Mouse (Mus musculus) left cerebral cortex, postnatal 25 days (tissue): ENCODE measurements around the gene Sh3gl3. TPM values are rescaled to one million over a fixed set of nuclear protein-coding genes. Genes with fewer than 3 reads are reported as not detected.

Experiments used
- DNase-seq, 2 experiments: peaks; one replicate each; pipeline ENCODE4 v3.0.0; 2022; ENCODE audit warnings: low spot score in 2 of 2, mixed read lengths in 1 of 2
- intact Hi-C: fragments of 180-260 bp; cut with DNase I; formaldehyde crosslinking; loops from one replicate; pipeline ENCODE4 v1.15.1; 2025
- total RNA-seq, 2 experiments: library from RNA; stranded (reverse); gene quantifications; 2 replicates each; pipeline ENCODE4 v1.2.3; 2021

The Sh3gl3 gene
- total RNA-seq = 10 to 100 TPM; 50.8 to 58.9 TPM

- intact Hi-C loops = no loop called here
Measured at GRCm38 (mm10) chr7:82173540-82173939, at the start of gene Sh3gl3. TSS of gene Sh3gl3 (plus strand) at chr7:82173840.

GRCm38 (mm10) chr7:82138196-82138595, 35.4 kb upstream of the Sh3gl3 start:
- DNase-seq = no peak
- intact Hi-C loops = no loop called here

More at GRCm38 (mm10) chr7:82173540-82173939, at the start of gene Sh3gl3:
- no peak for DNase-seq

GRCm38 (mm10) chr7:82147151-82147550, 26.5 kb upstream of the Sh3gl3 start:
- DNase-seq = no peak
- intact Hi-C loops = no loop called here

- no peak for DNase-seq
- intact Hi-C loops = no loop called here
Measured at GRCm38 (mm10) chr7:82164681-82165080, 9.0 kb upstream of the Sh3gl3 start.

GRCm38 (mm10) chr7:82174571-82175326, 1.1 kb downstream of the Sh3gl3 start:
- intact Hi-C loops = loop anchor here (5.0 kb wide), 1 partner anchor 83 kb away; no protein-coding TSS in a partner anchor
- DNase-seq = peak; percentile 93 to 96

DNA sequence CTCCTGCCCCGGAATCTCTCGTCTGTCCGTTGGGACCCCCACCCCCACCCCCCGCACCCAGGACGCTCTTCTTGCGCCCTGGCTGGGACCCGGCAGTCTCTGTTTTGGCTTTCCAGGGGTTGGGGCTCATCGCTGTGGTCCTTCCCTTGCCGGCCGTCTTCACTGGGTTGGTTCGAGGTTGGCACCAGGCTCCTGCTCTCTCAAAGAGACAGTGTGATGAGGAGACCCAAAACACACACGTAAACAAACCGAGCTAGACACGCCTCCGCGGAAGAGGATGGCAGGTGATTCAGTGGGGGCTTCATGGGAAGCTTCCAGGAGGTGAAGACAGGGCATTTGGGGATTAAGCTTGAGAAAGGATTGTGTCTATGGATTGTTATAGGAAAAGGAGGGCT, 1.7 kb downstream of the Sh3gl3 start:
- no peak for DNase-seq
- intact Hi-C loops = loop anchor here (5.0 kb wide), 1 partner anchor 82 kb away; no protein-coding TSS in a partner anchor

- intact Hi-C loops = loop anchor here (5.0 kb wide), 1 partner anchor 81 kb away; no protein-coding TSS in a partner anchor
- DNase-seq = no peak
Measured at GRCm38 (mm10) chr7:82176192-82176591, 2.6 kb downstream of the Sh3gl3 start.

DNA sequence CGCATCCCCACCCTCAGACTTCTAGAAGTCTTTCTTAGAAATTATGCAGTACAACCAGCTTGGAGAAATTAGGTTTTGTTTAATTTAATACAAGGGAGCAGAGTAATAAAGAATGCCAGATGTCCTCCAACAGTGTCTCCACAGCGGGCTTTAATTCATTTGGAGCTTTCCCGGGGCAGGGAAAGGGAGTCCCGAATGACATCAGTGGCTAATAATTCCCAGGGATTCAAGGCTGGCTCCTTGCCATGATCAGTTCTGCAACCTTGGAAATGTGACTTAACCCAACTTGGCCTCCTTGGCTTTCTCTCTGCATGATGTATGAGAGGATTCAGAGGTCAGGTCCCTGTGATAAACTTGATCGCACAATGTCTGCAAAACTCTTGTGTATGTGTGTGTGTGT, 3.7 kb downstream of the Sh3gl3 start:
- no peak for DNase-seq
- intact Hi-C loops = loop anchor here (5.0 kb wide), 1 partner anchor 80 kb away; no protein-coding TSS in a partner anchor

- intact Hi-C loops = no loop called here
- peak in 1 of 2 experiments; percentile 62 for DNase-seq
Measured at GRCm38 (mm10) chr7:82180919-82181318, 7.3 kb downstream of the Sh3gl3 start.

- DNase-seq = no peak
- intact Hi-C loops = no loop called here
Measured at GRCm38 (mm10) chr7:82182781-82183180, 9.1 kb downstream of the Sh3gl3 start.

- intact Hi-C loops = no loop called here
- no peak for DNase-seq
Measured at GRCm38 (mm10) chr7:82191604-82192003, 18.0 kb downstream of the Sh3gl3 start.

GRCm38 (mm10) chr7:82192512-82192911, 18.9 kb downstream of the Sh3gl3 start:
- no peak for DNase-seq
- intact Hi-C loops = no loop called here

- intact Hi-C loops = no loop called here
- no peak for DNase-seq
Measured at GRCm38 (mm10) chr7:82203111-82203510, 29.5 kb downstream of the Sh3gl3 start.

- DNase-seq = peak in 1 of 2 experiments; percentile 33
- intact Hi-C loops = no loop called here
Measured at GRCm38 (mm10) chr7:82204014-82204784, 30.6 kb downstream of the Sh3gl3 start.

GRCm38 (mm10) chr7:82204975-82205374, 31.3 kb downstream of the Sh3gl3 start:
- intact Hi-C loops = no loop called here
- DNase-seq = no peak

- intact Hi-C loops = no loop called here
- DNase-seq = no peak
Measured at GRCm38 (mm10) chr7:82206787-82207186, 33.1 kb downstream of the Sh3gl3 start.

DNA sequence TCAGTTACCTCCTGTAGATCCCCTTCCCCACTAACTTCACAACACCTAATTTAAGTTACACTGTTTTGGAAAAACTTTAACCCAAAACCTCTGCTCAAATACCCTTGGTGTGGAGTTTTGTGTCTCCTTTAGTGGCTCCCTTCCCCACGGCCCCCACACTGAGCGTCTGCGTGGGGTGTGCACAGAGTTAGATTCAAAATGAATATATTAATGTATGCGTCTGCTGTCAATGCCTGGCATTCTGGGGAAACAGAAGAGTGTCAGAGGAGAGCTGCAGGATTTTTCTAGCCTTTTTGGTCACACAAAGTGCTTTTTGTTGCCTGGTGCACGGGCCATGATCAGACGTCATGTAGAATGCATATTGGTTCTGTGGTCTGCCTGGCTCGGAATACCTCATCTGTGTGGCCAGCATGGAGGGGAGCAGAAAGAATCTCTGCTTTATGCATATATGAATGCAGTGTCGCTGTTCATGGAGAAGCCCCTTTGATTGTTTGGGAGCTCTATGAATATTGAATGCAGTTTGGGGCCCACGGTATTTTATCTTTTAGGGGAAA, 47.8 kb downstream of the Sh3gl3 start:
- DNase-seq = peak in 1 of 2 experiments; percentile 34
- intact Hi-C loops = no loop called here

- DNase-seq = no peak
- intact Hi-C loops = no loop called here
Measured at GRCm38 (mm10) chr7:82223906-82224846, 50.5 kb downstream of the Sh3gl3 start.

GRCm38 (mm10) chr7:82233201-82233600, 59.6 kb downstream of the Sh3gl3 start:
- intact Hi-C loops = no loop called here
- no peak for DNase-seq
